Mouse (Mus musculus) G1E (cell line): ENCODE measurements at regions not wholly inside any gene's neighbourhood (a gene's known extent, or its start where the extent isn't known, plus 50 kb on each side); places are given as distances from the start of the nearest gene placed in this dataset.

Source experiments
- ATAC-seq: 2 replicates; pipeline ENCODE4 v1.8.0; 2016; ENCODE audit warnings: mild to moderate bottlenecking; ENCODE audit not compliant: insufficient number of reproducible peaks, poor library complexity, low FRiP score, severe bottlenecking; ENCODE audit errors: extremely low read depth
- DNase-seq: peaks from one replicate; pipeline ENCODE4 v3.0.0; 2012; ENCODE audit warnings: low spot score
- H3K27me3 ChIP-seq: 2 replicates; pipeline ENCODE4 v1.6.1; 2012; ENCODE audit warnings: mild to moderate bottlenecking, low read length, inconsistent platforms; ENCODE audit not compliant: insufficient read depth
- H3K36me3 ChIP-seq: replicated peaks from 2 replicates; pipeline ENCODE3; 2012; ENCODE audit warnings: mild to moderate bottlenecking, inconsistent platforms
- H3K4me1 ChIP-seq: 2 replicates; pipeline ENCODE4 v1.6.1; 2012; ENCODE audit warnings: low read depth, low read length, inconsistent platforms, mixed read lengths; ENCODE audit not compliant: insufficient read depth
- H3K4me3 ChIP-seq: 2 replicates; pipeline ENCODE4 v1.5.1; 2012; ENCODE audit warnings: low read depth, mild to moderate bottlenecking, inconsistent platforms, low read length, moderate library complexity, mixed read lengths
- H3K9me3 ChIP-seq: replicated peaks from 2 replicates; pipeline ENCODE4 v1.6.1; 2012; ENCODE audit warnings: inconsistent platforms
- CTCF ChIP-seq: IDR thresholded peaks from 2 replicates; pipeline ENCODE4 v1.5.1; 2012; ENCODE audit warnings: low read depth, low read length, inconsistent platforms, mixed read lengths
- GATA1 ChIP-seq: IDR thresholded peaks from 2 replicates; pipeline ENCODE4 v1.6.1; 2012; ENCODE audit warnings: borderline replicate concordance, low read length, inconsistent platforms, mixed read lengths
- GATA2 ChIP-seq: IDR thresholded peaks from 2 replicates; pipeline ENCODE4 v1.6.1; 2012; ENCODE audit warnings: low read depth, low read length, inconsistent platforms, borderline replicate concordance
- POLR2AphosphoS5 ChIP-seq: IDR thresholded peaks from 2 replicates; pipeline ENCODE4 v1.6.1; 2012; ENCODE audit warnings: low read depth, low read length, inconsistent platforms; ENCODE audit not compliant: insufficient replicate concordance
- TAL1 ChIP-seq: conservative IDR thresholded peaks from 2 replicates; pipeline ENCODE4 v1.6.1; 2012; ENCODE audit warnings: low read depth, low read length, inconsistent platforms, mixed read lengths

DNA sequence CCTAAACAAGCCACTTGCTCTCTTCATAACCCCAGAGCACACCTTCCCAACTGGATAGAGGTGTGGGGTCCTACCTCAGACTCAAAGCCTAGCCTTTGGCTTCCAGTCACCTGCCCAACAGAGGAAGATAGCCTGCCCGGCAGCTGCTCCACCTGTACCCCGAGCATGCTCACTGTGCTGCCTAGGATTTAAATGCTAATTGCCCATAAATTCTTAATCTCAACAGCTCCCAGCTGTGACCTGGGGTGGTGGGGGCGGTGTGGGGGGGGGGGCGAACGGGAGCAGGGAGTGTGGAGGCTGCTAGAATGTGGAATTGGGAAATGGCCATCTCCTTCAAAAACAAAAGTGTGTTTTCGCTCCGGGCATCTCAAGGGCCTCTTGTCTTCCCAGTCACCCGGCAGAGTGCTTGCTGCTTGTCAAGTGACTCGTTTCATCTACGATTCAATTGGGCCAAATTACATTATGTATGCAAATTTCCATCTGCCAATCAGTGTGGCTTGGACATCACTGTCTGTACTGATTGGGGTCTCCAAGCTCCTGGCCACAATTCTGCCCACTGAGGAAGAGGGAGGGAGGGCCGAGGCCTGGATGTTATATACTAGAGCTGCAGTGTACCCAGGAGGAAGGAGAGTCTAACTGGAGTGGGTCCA lies 188.6 kb upstream of the Zmiz1 start:
- no peak for TF ChIP-seq GATA2
- TF ChIP-seq GATA1: no peak
- TF ChIP-seq TAL1: no peak
- DNase-seq (no peak), ATAC-seq (no peak)
- Histone ChIP-seq H3K27me3 (no peaks in the 10 kb centered on the region), H3K36me3 (no peaks in the 10 kb centered on the region), H3K9me3 (peaks cover 83% of the 10 kb centered on the region), H3K4me3 (no peak overlapping the region), H3K4me1 (no peaks in the 10 kb centered on the region)

GRCm38 (mm10) chr14:25272366-25273156 lies 186.4 kb upstream of the Zmiz1 start:
- DNase-seq: no peak
- no peaks in the 10 kb centered on the region for H3K4me1 ChIP-seq
- ATAC-seq: no peak
- no peaks in the 10 kb centered on the region for H3K27me3 ChIP-seq
- peaks cover 82% of the 10 kb centered on the region for H3K9me3 ChIP-seq
- no peak overlapping the region for H3K4me3 ChIP-seq
- TF ChIP-seq TAL1 (no peak), GATA1 (no peak), CTCF (no peak), POLR2AphosphoS5 (no peak), GATA2 (no peak)
- H3K36me3 ChIP-seq: no peaks in the 10 kb centered on the region

GRCm38 (mm10) chr14:25279751-25280150 lies 179.2 kb upstream of the Zmiz1 start:
- TF ChIP-seq CTCF: no peak
- TF ChIP-seq GATA1: no peak
- no peak for TF ChIP-seq GATA2
- TF ChIP-seq TAL1: no peak
- TF ChIP-seq POLR2AphosphoS5: no peak
- H3K4me3 ChIP-seq: no peak overlapping the region
- no peaks in the 10 kb centered on the region for H3K27me3 ChIP-seq
- H3K36me3 ChIP-seq: no peaks in the 10 kb centered on the region
- H3K9me3 ChIP-seq: peaks cover 55% of the 10 kb centered on the region
- ATAC-seq: no peak
- DNase-seq: no peak
- no peaks in the 10 kb centered on the region for H3K4me1 ChIP-seq

DNA sequence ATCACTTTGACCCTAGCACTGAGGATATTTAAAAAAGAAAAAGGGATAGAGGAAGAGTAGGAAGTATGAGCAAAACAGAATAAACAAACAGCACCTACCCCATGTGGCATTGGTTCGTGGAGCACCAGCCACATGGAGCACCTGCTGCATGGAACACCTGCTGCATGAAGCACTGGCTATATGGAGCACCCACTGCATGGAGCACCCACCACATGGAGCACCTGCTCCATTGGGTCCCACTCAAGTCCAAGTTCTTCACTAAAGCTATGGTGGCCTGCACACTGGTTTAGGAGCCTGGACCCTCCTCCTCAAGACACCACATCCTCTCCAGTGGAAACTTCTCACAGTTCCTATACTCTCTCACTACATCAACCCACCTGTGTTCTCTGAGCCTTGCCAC lies 166.4 kb upstream of the Zmiz1 start:
- no peak overlapping the region for H3K4me3 ChIP-seq
- H3K27me3 ChIP-seq: no peaks in the 10 kb centered on the region
- H3K36me3 ChIP-seq: no peaks in the 10 kb centered on the region
- DNase-seq (no peak), ATAC-seq (no peak)
- H3K9me3 ChIP-seq: peaks cover 28% of the 10 kb centered on the region
- TF ChIP-seq TAL1 (no peak), CTCF (no peak), GATA1 (no peak), POLR2AphosphoS5 (no peak), GATA2 (no peak)
- H3K4me1 ChIP-seq: no peaks in the 10 kb centered on the region

GRCm38 (mm10) chr14:25294226-25294625 lies 164.8 kb upstream of the Zmiz1 start:
- no peak for ATAC-seq

GRCm38 (mm10) chr14:25295688-25296350 lies 163.2 kb upstream of the Zmiz1 start:
- no peak for DNase-seq
- Histone ChIP-seq H3K4me3 (no peak overlapping the region), H3K4me1 (no peaks in the 10 kb centered on the region), H3K9me3 (peaks cover 47% of the 10 kb centered on the region), H3K36me3 (no peaks in the 10 kb centered on the region), H3K27me3 (no peaks in the 10 kb centered on the region)
- no peak for TF ChIP-seq GATA1
- no peak for TF ChIP-seq CTCF
- no peak for TF ChIP-seq GATA2
- no peak for TF ChIP-seq POLR2AphosphoS5
- TF ChIP-seq TAL1: no peak
- no peak for ATAC-seq

More at GRCm38 (mm10) chr14:25294226-25294625, 164.8 kb upstream of the Zmiz1 start:
- Histone ChIP-seq H3K4me1 (no peaks in the 10 kb centered on the region), H3K9me3 (peaks cover 33% of the 10 kb centered on the region), H3K4me3 (no peak overlapping the region), H3K27me3 (no peaks in the 10 kb centered on the region), H3K36me3 (no peaks in the 10 kb centered on the region)
- TF ChIP-seq CTCF (no peak), TAL1 (no peak), GATA1 (no peak), GATA2 (no peak), POLR2AphosphoS5 (no peak)
- DNase-seq: no peak
